Mouse (Mus musculus) E14TG2a.4 (cell line): ENCODE measurements around the gene Gm5617.

Experiments used
- CTCF ChIP-seq: conservative IDR thresholded peaks from 2 replicates; pipeline ENCODE4 v1.5.1; 2014; ENCODE audit warnings: low read length
- NANOG ChIP-seq: IDR thresholded peaks from 2 replicates; pipeline ENCODE4 v1.6.1; 2014; ENCODE audit warnings: borderline replicate concordance, low read length, mixed read lengths
- POU5F1 ChIP-seq: IDR thresholded peaks from 2 replicates; pipeline ENCODE4 v1.6.1; 2014; ENCODE audit warnings: low read length, borderline replicate concordance

DNA sequence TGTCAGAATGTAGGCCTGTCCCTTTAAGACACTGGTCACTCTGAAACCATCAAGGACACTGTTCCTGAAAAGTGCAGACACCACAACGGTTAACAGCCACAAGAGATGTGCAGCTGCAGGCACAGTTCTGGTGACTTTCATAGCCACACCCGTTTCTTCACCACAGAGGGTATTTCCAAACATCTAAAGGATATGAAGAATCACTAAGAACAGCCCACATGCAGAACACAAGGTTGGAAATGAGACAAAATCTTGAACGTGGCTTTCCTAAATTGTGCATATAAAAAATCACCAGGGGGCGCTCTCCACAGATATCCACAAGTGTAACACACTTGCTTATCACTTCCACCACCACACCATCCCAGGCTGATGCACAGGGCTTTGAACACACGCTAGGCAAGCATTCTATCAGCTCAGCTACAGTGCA is 47.4 kb upstream of the Gm5617 start:
- TF ChIP-seq CTCF = peak; percentile 66
- TF ChIP-seq POU5F1 = no peak
- no peak for TF ChIP-seq NANOG
